ENCODE assay signal across 9 mouse cellular contexts in genomic region chr5:111208660-111208969, GRCm38 (mm10).
A peak's percentile ranks its signal among the peaks of the same experiment; 100 is the strongest.
DNase-seq lines count a peak whose midpoint lies in the region; ATAC-seq and TF ChIP-seq lines count a peak whose summit lies in the region.
"Had no signal": no experiment of that assay in that cellular context is flagged by ENCODE, and none has a peak within 500 bp of the region (broad histone marks: within the 10 kb centered on the region; RNA-seq: fewer than 3 reads in every experiment).

No protein-coding gene starts in this region.

- TF ChIP-seq POLR2A in small intestine, adult 2 months (IDR thresholded peaks at IDR 0.05; ENCODE audit: low read depth, low read length), result no peak

- H3K9ac ChIP-seq in forebrain, embryonic 13.5 days, result no peak overlapping the region

- peaks cover 42% of the 10 kb centered on the region for H3K4me1 ChIP-seq in forebrain, embryonic 13.5 days
- no peaks in the 10 kb centered on the region; the same call in 1 of the 2 replicates for H3K4me1 ChIP-seq in small intestine, adult 2 months (ENCODE audit: control insufficient read depth, insufficient read depth, insufficient read length, low read length)

- 0 out of 2 replicates have a peak overlapping the region, but pooled peaks have one; percentile 17 for H3K4me2 ChIP-seq in forebrain, embryonic 13.5 days

- no peak overlapping the region for H3K4me3 ChIP-seq in forebrain, embryonic 13.5 days
- no peak overlapping the region for H3K4me3 ChIP-seq in small intestine, adult 2 months (ENCODE audit: low read depth, low read length)

- intact Hi-C loops in heart, postnatal 10 days (cut with DNase I), result loop anchor here (2.0 kb wide), 2 partner anchors 226 to 370 kb away; partner anchors contain the start of genes Chek2 and Hscb

- H3K27me3 ChIP-seq in forebrain, embryonic 13.5 days, result no peaks in the 10 kb centered on the region
- no peaks in the 10 kb centered on the region for H3K27me3 ChIP-seq in small intestine, adult 2 months (ENCODE audit: control insufficient read depth, insufficient read depth, low read length)

- TF ChIP-seq CTCF in small intestine, adult 2 months (IDR thresholded peaks at IDR 0.05; ENCODE audit: extremely low read depth, insufficient read length, insufficient replicate concordance, low read depth, low read length), result peak; percentile 54; the same call in 1 of the 2 replicates

- WGBS in forebrain, embryonic 13.5 days, result 49% methylated on average over 5 of the region's 5 CpGs
- 33% methylated on average over 5 of the region's 5 CpGs for WGBS in small intestine, adult 2 months

- H3K36me3 ChIP-seq in forebrain, embryonic 13.5 days (ENCODE audit: poor library complexity, severe bottlenecking), result no peaks in the 10 kb centered on the region
- no peaks in the 10 kb centered on the region for H3K36me3 ChIP-seq in small intestine, adult 2 months (ENCODE audit: control insufficient read depth, insufficient read depth, low read length)
- H3K36me3 ChIP-seq: G1E had no signal

- H3K27ac ChIP-seq in forebrain, embryonic 13.5 days, result no peak overlapping the region
- no peak overlapping the region for H3K27ac ChIP-seq in small intestine, adult 2 months (ENCODE audit: insufficient read depth, low read depth, low read length)

- H3K9me3 ChIP-seq in forebrain, embryonic 13.5 days (replicated peaks), result no peaks in the 10 kb centered on the region
- H3K9me3 ChIP-seq: G1E had no signal

- peak; percentile 52 for DNase-seq in gastrocnemius, adult 18-20 months (ENCODE audit: low spot score)
- no peak for DNase-seq in gastrocnemius, postnatal 25 days
- peak; percentile 56 for DNase-seq in adrenal gland, postnatal 25 days
- DNase-seq in heart, postnatal 10 days, result peak; percentile 71 to 73
- peak; percentile 43 to 61 for DNase-seq in layer of hippocampus, adult 8-10 months (ENCODE audit: low spot score in 2 of 2)
- peak; percentile 74 for DNase-seq in lung, postnatal 25 days (ENCODE audit: low spot score)

- peak; percentile 69 for ATAC-seq in forebrain, embryonic 13.5 days
